Mouse (Mus musculus): Measurements from ENCODE around the gene Bmp10. TPM values are rescaled to one million over a fixed set of nuclear protein-coding genes. Genes with fewer than 3 reads are reported as not detected.

Gene Bmp10
- not detected in 2 replicates for polyA plus RNA-seq (2021; fragmentation: Nextera tagmentation)
- long read RNA-seq, experiment 1: 0 reads
- long read RNA-seq, experiment 2: 0 reads

GRCm38 (mm10) chr6:87428487-87429044, at the start of gene Bmp10:
Gene Bmp10 (plus strand): TSS chr6:87428994.

GRCm38 (mm10) chr6:87388877-87389276, 39.9 kb upstream of the Bmp10 start, which contains the start of gene Gkn3:
Gene Gkn3 (minus strand): TSS chr6:87388935.

Other genes with a start within 250 kb of the Bmp10 start
- 1.5 and 1.7 TPM in 2 replicates for gene Antxr1, start 93.2 kb upstream of the Bmp10 start, polyA plus RNA-seq (2021; fragmentation: Nextera tagmentation)
- 0.16 and 0.18 TPM in 2 replicates for gene Gkn1, start 78.1 kb upstream of the Bmp10 start, polyA plus RNA-seq (2021; fragmentation: Nextera tagmentation)
- not detected in 2 replicates for gene Gkn2, start 55.6 kb upstream of the Bmp10 start, polyA plus RNA-seq (2021; fragmentation: Nextera tagmentation)
- 13.4 and 14.8 TPM in 2 replicates for gene Gkn3, start 40.1 kb upstream of the Bmp10 start, polyA plus RNA-seq (2021; fragmentation: Nextera tagmentation)
- gene Arhgap25, start 104.3 kb downstream of the Bmp10 start, polyA plus RNA-seq (2021; fragmentation: Nextera tagmentation): 3.3 and 4.3 TPM in 2 replicates
- gene Prokr1, start 161.7 kb downstream of the Bmp10 start, polyA plus RNA-seq (2021; fragmentation: Nextera tagmentation): 0.13 TPM in 1 of 2 replicates, not detected in the other
- 3.1 and 3.4 TPM in 2 replicates for gene Aplf, start 243.2 kb downstream of the Bmp10 start, polyA plus RNA-seq (2021; fragmentation: Nextera tagmentation)

All from left cerebral cortex, adult 6 months (tissue).